Mouse (Mus musculus): ENCODE data around the gene Gast.

GRCm38 (mm10) chr11:100311656-100312055 is 22.6 kb upstream of the Gast start:
- no peak for TF ChIP-seq POLR2A (IDR thresholded peaks at IDR 0.05; ENCODE audit: borderline replicate concordance, control insufficient read depth, low read depth, low read length)
- no peak for TF ChIP-seq CTCF (IDR thresholded peaks at IDR 0.05; ENCODE audit: control insufficient read depth, insufficient read depth, low read length)
